Comparison of ENCODE assay signal across 8 mouse cellular contexts in genomic region chr2:132262879-132263398, GRCm38 (mm10). TPM values are rescaled to one million over a fixed set of nuclear protein-coding genes. Genes with fewer than 3 reads are reported as not detected.
A peak's percentile ranks its signal among the peaks of the same experiment; 100 is the strongest.
DNase-seq lines count a peak whose midpoint lies in the region; ATAC-seq and TF ChIP-seq lines count a peak whose summit lies in the region.

TSS of gene Cds2 (plus strand) at chr2:132263148.

- peak within 1 kb of the TSS; percentile 63 for H3K4me2 ChIP-seq in forebrain, postnatal 0 days (ENCODE audit: low read depth)
- peak within 1 kb of the TSS; percentile 73 for H3K4me2 ChIP-seq in lung, embryonic 15.5 days

- peak; percentile 85 to 90 (median 87) for TF ChIP-seq CTCF in MEL (IDR thresholded peaks at IDR 0.05 in 2 of 3, conservative IDR thresholded peaks at IDR 0.05 in 1 of 3; ENCODE audit: control insufficient read depth in 1 of 3, insufficient read depth in 1 of 3, low read depth in 2 of 3, low read length in 3 of 3, poor library complexity in 1 of 3, severe bottlenecking in 1 of 3)
- TF ChIP-seq CTCF in cerebellum, adult 2 months (IDR thresholded peaks at IDR 0.05; ENCODE audit: borderline replicate concordance, insufficient read depth, low read depth, low read length) = peak; percentile 95
- TF ChIP-seq CTCF in forebrain, postnatal 0 days (IDR thresholded peaks at IDR 0.05; ENCODE audit: low read depth) = peak; percentile 89

- no peak for TF ChIP-seq EP300 in MEL (IDR thresholded peaks at IDR 0.05; ENCODE audit: low read depth in 1 of 2, low read length in 2 of 2)

- H3K36me3 ChIP-seq in MEL (ENCODE audit: control insufficient read depth in 1 of 2, insufficient read depth in 2 of 2, low read length in 2 of 2) = peaks cover 0 to 14% of the 10 kb centered on the region in 2 experiments; a peak in 2 of 4 replicates
- H3K36me3 ChIP-seq in forebrain, postnatal 0 days (ENCODE audit: insufficient read depth) = no peaks in the 10 kb centered on the region
- H3K36me3 ChIP-seq in lung, embryonic 15.5 days = no peaks in the 10 kb centered on the region

- no peaks in the 10 kb centered on the region for H3K27me3 ChIP-seq in MEL (ENCODE audit: control insufficient read depth in 1 of 2, insufficient read depth in 2 of 2, low read length in 2 of 2)
- H3K27me3 ChIP-seq in cerebellum, adult 2 months (ENCODE audit: control insufficient read depth, insufficient read depth, low read length) = no peaks in the 10 kb centered on the region
- H3K27me3 ChIP-seq in forebrain, postnatal 0 days (ENCODE audit: insufficient read depth, low read length) = no peaks in the 10 kb centered on the region
- H3K27me3 ChIP-seq in lung, embryonic 15.5 days = no peaks in the 10 kb centered on the region

- peaks cover 3 to 11% of the 10 kb centered on the region in 2 experiments; a peak in 3 of 4 replicates for H3K4me1 ChIP-seq in MEL (ENCODE audit: control insufficient read depth in 1 of 2, insufficient read depth in 2 of 2, low read length in 2 of 2)
- peaks cover 6% of the 10 kb centered on the region; the same call in 1 of the 2 replicates for H3K4me1 ChIP-seq in cerebellum, adult 2 months (ENCODE audit: control insufficient read depth, insufficient read depth, low read length)
- H3K4me1 ChIP-seq in forebrain, postnatal 0 days (ENCODE audit: insufficient read depth) = peaks cover 12% of the 10 kb centered on the region
- peaks cover 15% of the 10 kb centered on the region for H3K4me1 ChIP-seq in lung, embryonic 15.5 days

- H3K4me3 ChIP-seq in MEL (ENCODE audit: control insufficient read depth in 1 of 2, insufficient read depth in 1 of 2, low read depth in 2 of 2, low read length in 2 of 2) = peak within 1 kb of the TSS; percentile 97
- peak within 1 kb of the TSS; percentile 84 for H3K4me3 ChIP-seq in cerebellum, adult 2 months (replicated peaks; ENCODE audit: insufficient read depth, low read depth, low read length)
- peak within 1 kb of the TSS; percentile 61 for H3K4me3 ChIP-seq in forebrain, postnatal 0 days (ENCODE audit: low read depth, low read length)
- peak within 1 kb of the TSS; percentile 98 for H3K4me3 ChIP-seq in lung, embryonic 15.5 days

- TF ChIP-seq RAD21 in MEL (IDR thresholded peaks at IDR 0.05; ENCODE audit: low read depth, low read length) = peak; percentile 70

- WGBS in cerebellum, adult 2 months = under 1% methylated on average over 49 of the region's 49 CpGs
- 5% methylated on average over 49 of the region's 49 CpGs for WGBS in forebrain, postnatal 0 days
- 2% methylated on average over 27 of the region's 49 CpGs for WGBS in lung, embryonic 15.5 days

- peaks cover 9% of the 10 kb centered on the region for H3K79me2 ChIP-seq in MEL (ENCODE audit: control insufficient read depth, insufficient read depth, low read length, poor library complexity)

- peak; percentile 99 for DNase-seq in MEL (ENCODE audit: low read depth, low spot score)
- peak; percentile 99 to 100 for DNase-seq in cerebellum, adult 2 months
- DNase-seq in forebrain, postnatal 0 days = peak; percentile 99
- peak; percentile 100 for DNase-seq in heart, postnatal 4 days
- peak; percentile 98 to 99 for DNase-seq in layer of hippocampus, adult 8-10 months (ENCODE audit: low spot score in 2 of 2)
- DNase-seq in ovary, adult 18-20 months (ENCODE audit: low spot score) = peak; percentile 98
- DNase-seq in thymus, postnatal 0 days (ENCODE audit: low spot score) = peak; percentile 99

- ATAC-seq in forebrain, postnatal 0 days = peak; percentile 99
- ATAC-seq in lung, embryonic 15.5 days (ENCODE audit: borderline replicate concordance, extremely low read depth, low FRiP score, low TSS enrichment) = peak; percentile 100

- peak; percentile 56 to 64; a peak in 3 of 4 replicates for TF ChIP-seq POLR2A in MEL (IDR thresholded peaks at IDR 0.05; ENCODE audit: control insufficient read depth in 1 of 2, insufficient read depth in 1 of 2, low read depth in 1 of 2, low read length in 2 of 2, poor library complexity in 1 of 2)
- peak; percentile 67 for TF ChIP-seq POLR2A in cerebellum, adult 2 months (IDR thresholded peaks at IDR 0.05; ENCODE audit: borderline replicate concordance, insufficient read depth, low read length)

- H3K9me3 ChIP-seq in MEL (replicated peaks; ENCODE audit: insufficient read depth, low read length) = no peaks in the 10 kb centered on the region
- no peaks in the 10 kb centered on the region for H3K9me3 ChIP-seq in forebrain, postnatal 0 days (ENCODE audit: low read length)
- no peaks in the 10 kb centered on the region for H3K9me3 ChIP-seq in lung, embryonic 15.5 days

- H3K9ac ChIP-seq in MEL (ENCODE audit: control insufficient read depth, low read depth, low read length, poor library complexity, severe bottlenecking) = peak within 1 kb of the TSS; percentile 89
- H3K9ac ChIP-seq in forebrain, postnatal 0 days = peak within 1 kb of the TSS; percentile 69
- H3K9ac ChIP-seq in lung, embryonic 15.5 days = peak within 1 kb of the TSS; percentile 97

- peak within 1 kb of the TSS; percentile 32 for H3K27ac ChIP-seq in MEL (ENCODE audit: control insufficient read depth, low read depth, low read length)
- H3K27ac ChIP-seq in cerebellum, adult 2 months (ENCODE audit: insufficient read depth, low read length) = peak within 1 kb of the TSS; percentile 25
- H3K27ac ChIP-seq in forebrain, postnatal 0 days (ENCODE audit: low read depth, low read length) = peak within 1 kb of the TSS; percentile 79
- H3K27ac ChIP-seq in lung, embryonic 15.5 days = peak within 1 kb of the TSS; percentile 77

TF ChIP-seq in MEL, 35 proteins besides CTCF, POLR2A, EP300 and RAD21:
- 0 out of 2 replicates have a peak, but pooled peaks have one; percentile 8 for TF ChIP-seq MXI1 (IDR thresholded peaks at IDR 0.05; ENCODE audit: low read depth, low read length)
- TF ChIP-seq TBP (IDR thresholded peaks at IDR 0.05; ENCODE audit: low read depth, low read length) = no peak; the same call in 1 of the 2 replicates
- TF ChIP-seq SIN3A (IDR thresholded peaks at IDR 0.05; ENCODE audit: low read length) = peak; percentile 52
- TF ChIP-seq KAT2A (conservative IDR thresholded peaks at IDR 0.05; ENCODE audit: low read depth, low read length) = no peak
- TF ChIP-seq HCFC1 (IDR thresholded peaks at IDR 0.05; ENCODE audit: low read depth, low read length) = peak; percentile 56; the same call in 1 of the 2 replicates
- TF ChIP-seq NELFE (IDR thresholded peaks at IDR 0.05; ENCODE audit: low read depth, low read length) = peak; percentile 48
- peak; percentile 61; the same call in 1 of the 2 replicates for TF ChIP-seq E2F4 (IDR thresholded peaks at IDR 0.05; ENCODE audit: borderline replicate concordance, low read depth, low read length)
- TF ChIP-seq SMC3 (IDR thresholded peaks at IDR 0.05; ENCODE audit: low read depth, low read length) = peak; percentile 53
- TF ChIP-seq NRF1 (IDR thresholded peaks at IDR 0.05; ENCODE audit: insufficient read depth, low read depth, low read length, poor library complexity, severe bottlenecking) = peak; percentile 96

RNA-seq across cellular contexts. Expression of gene Cds2, which starts in this region (rescaled TPM):
- 8.8 and 10.3 TPM in 2 replicates for total RNA-seq in MEL (2012; rRNA removed)
- polyA plus RNA-seq in MEL (2012; ENCODE audit: insufficient read depth in 1 of 2, insufficient read length in 2 of 2, low read depth in 1 of 2, low replicate concordance in 2 of 2, missing spikeins in 1 of 2) = 10 to 100 TPM in 1 of 2 experiments, not detected in 1; 28.5 TPM
- 152 and 155 TPM in 2 replicates for polyA plus RNA-seq in cerebellum, adult 2 months (2012; rRNA removed)
- total RNA-seq in forebrain, postnatal 0 days (2014; rRNA removed) = 56.7 and 85.1 TPM in 2 replicates
- 14.6 and 27.7 TPM in 2 replicates for polyA plus RNA-seq in forebrain, postnatal 0 days (2015; fragmentation: Nextera tagmentation; extraction: Ambion mirVana)
- total RNA-seq in heart, postnatal 4 days (2021) = 10 to 100 TPM; 63.9 to 73.8 TPM
- 100 to 1,000 TPM; 242 to 286 (median 261) TPM for total RNA-seq in layer of hippocampus, adult 8-10 months (2022)
- 24.4 and 24.6 TPM in 2 replicates for polyA plus RNA-seq in lung, embryonic 15.5 days (2015; fragmentation: Nextera tagmentation; extraction: Ambion mirVana)
- polyA plus RNA-seq in thymus, postnatal 0 days (2015; fragmentation: Nextera tagmentation; extraction: Ambion mirVana) = 24.4 and 24.5 TPM in 2 replicates

Comparison
In these comparisons a context has a peak if more than half of its experiments do, and no peak if none do; other contexts are left out.
1. Peak in every context shown above with its lines: DNase-seq, ATAC-seq, H3K4me3 ChIP-seq and H3K27ac ChIP-seq.
2. H3K27ac ChIP-seq: peak in every context shown above with its lines; median percentile 79 in forebrain, postnatal 0 days; 77 in lung, embryonic 15.5 days; 32 in MEL; 25 in cerebellum, adult 2 months.